Mouse (Mus musculus) G1E (cell line): ENCODE measurements around the gene Smarce1.

ENCODE experiments used
- CTCF ChIP-seq: IDR thresholded peaks from 2 replicates; pipeline ENCODE4 v1.5.1; 2012; ENCODE audit warnings: low read depth, low read length, inconsistent platforms, mixed read lengths
- GATA1 ChIP-seq: IDR thresholded peaks from 2 replicates; pipeline ENCODE4 v1.6.1; 2012; ENCODE audit warnings: borderline replicate concordance, low read length, inconsistent platforms, mixed read lengths
- TAL1 ChIP-seq: conservative IDR thresholded peaks from 2 replicates; pipeline ENCODE4 v1.6.1; 2012; ENCODE audit warnings: low read depth, low read length, inconsistent platforms, mixed read lengths

DNA sequence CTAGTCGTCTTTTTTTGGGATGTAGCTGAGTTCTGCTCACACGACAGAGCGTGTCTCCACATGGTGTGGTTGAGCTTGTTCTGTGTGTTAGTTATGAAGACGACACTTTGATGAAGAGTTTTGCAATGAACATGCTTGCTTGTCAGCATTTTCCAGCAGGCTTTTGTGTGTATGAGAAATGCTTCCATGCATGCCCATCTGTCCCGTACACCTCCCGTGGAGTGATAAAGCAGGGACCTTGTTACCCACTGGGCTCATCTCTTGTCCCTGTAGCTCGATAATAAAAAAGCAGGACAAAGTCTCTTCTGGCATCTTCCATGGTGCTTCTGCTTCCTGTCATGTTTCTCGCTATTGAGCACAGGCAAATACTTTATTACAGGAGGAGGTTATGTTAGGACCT lies 21.9 kb upstream of the Smarce1 start:
- no peak for TF ChIP-seq TAL1
- no peak for TF ChIP-seq CTCF
- TF ChIP-seq GATA1, result no peak
